Mouse (Mus musculus) small intestine, adult 2 months (tissue): Measurements from ENCODE around the gene Anapc1.

ENCODE experiments used
- CTCF ChIP-seq: fragments of 200-500 bp; IDR thresholded peaks from 2 replicates; pipeline ENCODE4 v1.5.1; 2012; ENCODE audit warnings: low read depth, mild to moderate bottlenecking, control low read depth, inconsistent platforms, low read length, moderate library complexity, mixed read lengths; ENCODE audit not compliant: insufficient replicate concordance, insufficient read length; ENCODE audit errors: extremely low read depth
- POLR2A ChIP-seq: fragments of 200-500 bp; IDR thresholded peaks from 2 replicates; pipeline ENCODE4 v1.6.1; 2012; ENCODE audit warnings: low read depth, mild to moderate bottlenecking, control low read depth, inconsistent platforms, low read length, moderate library complexity

DNA sequence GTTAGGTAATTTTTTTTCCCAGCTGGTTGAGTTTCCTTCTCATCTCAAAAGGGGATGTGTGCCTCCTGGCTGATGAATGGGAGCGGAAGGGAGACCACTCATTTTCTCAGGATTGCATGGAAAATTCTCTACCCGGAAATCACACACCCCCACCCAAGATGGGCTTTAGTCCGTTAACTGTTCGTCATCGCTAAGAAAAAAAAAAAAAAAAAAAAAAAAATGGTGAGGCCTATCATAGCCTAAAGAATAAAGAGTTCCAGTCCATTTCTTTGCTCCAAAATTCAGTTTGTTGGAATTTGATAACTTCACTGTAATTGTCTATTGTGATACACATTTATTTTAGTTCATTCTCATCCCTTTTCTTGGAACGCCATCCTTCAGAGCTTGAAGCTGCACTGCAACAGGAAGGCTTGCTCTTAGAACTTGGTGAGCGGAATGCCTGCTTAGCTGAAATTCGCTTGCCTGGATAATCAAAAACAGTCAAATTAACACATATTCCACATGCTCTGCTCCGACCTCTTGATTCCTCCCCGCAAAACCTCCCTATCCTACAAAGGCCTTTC lies 448 bp upstream of the Anapc1 start:
- no peak for TF ChIP-seq POLR2A
- no peak for TF ChIP-seq CTCF
